Mouse (Mus musculus): ENCODE measurements around the gene Figla.

The Figla gene

DNA sequence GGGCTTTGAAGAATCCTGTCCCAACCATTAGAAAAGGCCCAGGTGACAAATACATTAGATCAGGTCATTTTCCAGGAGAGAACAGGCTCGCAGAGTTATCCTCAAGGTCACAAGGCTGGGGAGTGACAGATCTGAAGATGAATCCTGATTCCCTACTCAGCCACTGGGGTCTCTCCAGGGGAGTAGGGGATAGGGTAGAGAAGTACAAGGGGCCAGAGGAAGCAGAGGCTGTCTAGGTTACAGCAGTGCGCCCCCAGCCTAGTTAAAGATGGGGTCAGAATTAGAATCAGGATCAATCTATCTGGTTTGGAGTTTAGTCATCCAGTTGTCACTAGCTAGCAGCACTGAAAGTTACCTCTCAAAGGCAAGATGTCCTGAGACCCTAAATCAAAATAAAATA lies 12.2 kb downstream of the Figla start:
- no peak for DNase-seq (ENCODE audit: extremely low spot score, low read depth, low spot score)

DNA sequence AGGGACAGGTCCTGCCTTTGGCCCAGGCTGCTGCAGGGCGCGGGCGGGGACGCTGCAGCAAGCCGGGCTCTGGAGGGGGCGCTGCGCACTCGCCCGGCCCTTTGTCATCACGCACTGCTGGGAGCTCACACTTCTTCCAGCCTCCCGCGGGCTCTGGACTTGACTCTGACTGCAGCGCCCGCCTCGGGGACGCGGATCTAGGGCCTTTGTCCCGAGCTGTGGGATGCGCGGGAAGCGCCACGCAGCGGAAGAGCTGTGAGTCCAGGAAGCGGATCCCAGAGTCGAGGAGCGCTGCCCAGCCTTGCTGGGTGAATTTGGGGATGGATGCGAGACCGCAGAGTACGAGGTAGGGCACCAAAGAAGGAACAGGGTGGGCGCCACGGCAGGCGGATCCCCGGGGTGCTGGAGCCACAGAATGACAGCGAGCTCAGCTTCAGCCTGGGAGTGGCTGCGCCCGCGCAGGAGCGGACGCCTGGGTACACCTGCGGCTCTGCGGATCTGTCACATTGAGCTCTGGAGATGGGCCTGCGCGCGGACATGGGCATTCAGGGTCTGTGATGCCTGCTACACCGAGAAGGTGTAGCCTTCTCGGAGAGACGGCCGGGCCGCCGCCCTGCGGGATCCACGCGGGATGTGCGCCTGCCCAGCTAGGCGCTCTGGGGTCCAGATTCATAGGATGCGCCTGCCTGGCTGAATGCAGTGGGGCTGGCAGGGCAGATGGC lies 12.8 kb downstream of the Figla start, which contains the start of gene Add2:
Gene Add2, plus strand, starts transcription at position 81 of the 722 bp plus-strand sequence.
- DNase-seq (ENCODE audit: extremely low spot score, low read depth, low spot score), result no peak

DNA sequence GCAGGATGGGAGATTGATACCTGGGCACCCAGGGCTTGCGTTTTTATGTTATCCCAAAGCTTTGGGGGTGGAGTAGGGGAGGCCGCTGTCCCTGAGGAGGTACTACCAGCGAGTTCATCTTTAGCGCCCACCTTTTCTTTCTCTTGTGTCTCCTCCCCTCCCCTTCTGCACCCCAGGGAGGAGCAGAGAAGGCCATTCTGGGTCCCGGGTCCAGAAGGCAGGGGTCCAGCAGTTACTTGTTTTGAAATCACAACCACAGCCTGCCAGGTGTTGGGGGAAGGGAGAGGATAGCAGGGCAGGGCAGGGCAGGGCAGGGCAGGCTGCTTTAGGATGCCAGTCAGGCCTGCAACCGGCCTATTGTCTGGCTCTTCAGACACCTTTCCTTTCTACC lies 13.3 kb downstream of the Figla start:
- no peak for DNase-seq (ENCODE audit: extremely low spot score, low read depth, low spot score)

DNA sequence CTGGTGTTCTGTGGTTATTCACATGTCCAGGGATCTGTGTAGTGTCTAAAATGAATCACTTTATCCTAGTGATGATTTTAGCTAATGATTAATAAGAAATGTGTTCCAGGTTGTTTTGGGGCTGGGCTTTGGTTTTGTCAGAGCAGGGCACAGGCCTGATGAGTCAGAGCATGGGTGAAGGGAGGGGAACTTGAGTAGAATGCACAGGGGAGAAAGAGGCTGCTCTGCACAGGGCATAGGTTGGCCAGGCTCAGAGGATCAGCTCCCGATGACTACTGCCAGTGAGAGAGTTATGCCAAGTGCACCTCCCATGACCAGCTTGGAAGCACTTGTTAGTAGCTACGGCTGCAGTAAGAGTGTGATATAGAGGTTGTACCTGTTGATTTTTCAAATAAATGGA lies 15.6 kb downstream of the Figla start:
- DNase-seq (ENCODE audit: extremely low spot score, low read depth, low spot score), result no peak

DNA sequence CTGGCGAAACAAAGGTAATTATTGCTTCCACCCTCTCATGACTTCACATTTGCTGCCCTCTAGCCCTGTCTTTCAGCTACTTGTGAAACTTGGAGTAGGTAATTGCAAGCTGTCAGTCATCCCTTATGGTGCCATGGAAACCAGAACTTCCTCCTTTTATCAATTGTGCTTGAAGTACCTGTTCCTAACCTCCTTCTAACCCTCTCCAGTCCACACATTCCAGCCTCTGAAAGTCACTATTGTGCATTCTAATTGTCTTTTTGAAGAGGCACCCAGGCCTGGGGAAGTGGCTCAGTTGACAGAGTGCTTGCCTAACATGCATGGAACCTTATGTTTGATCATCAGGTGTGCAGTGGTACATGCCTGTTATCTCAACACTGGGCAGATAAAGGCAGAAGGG lies 17.7 kb downstream of the Figla start:
- no peak for DNase-seq (ENCODE audit: extremely low spot score, low read depth, low spot score)

DNA sequence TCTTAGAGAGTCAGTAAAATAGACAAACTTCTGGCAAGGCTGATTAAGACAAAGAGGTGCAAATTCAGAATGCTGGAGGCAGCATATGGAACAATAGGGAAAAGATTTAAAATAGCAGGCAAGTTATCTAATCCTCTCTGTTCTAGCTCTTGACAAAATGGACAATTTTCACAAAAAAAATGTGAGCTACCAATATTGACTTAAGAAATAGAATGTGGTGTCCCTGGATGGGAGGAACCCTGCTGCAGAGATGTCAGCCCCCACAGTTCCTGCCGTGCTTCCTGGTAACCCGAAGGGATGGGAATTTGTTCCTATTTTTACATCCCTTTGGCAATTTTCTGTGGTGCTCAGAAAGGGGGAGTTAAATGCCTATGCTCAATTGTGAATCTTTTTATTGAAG lies 22.9 kb downstream of the Figla start:
- no peak for DNase-seq (ENCODE audit: extremely low spot score, low read depth, low spot score)

DNA sequence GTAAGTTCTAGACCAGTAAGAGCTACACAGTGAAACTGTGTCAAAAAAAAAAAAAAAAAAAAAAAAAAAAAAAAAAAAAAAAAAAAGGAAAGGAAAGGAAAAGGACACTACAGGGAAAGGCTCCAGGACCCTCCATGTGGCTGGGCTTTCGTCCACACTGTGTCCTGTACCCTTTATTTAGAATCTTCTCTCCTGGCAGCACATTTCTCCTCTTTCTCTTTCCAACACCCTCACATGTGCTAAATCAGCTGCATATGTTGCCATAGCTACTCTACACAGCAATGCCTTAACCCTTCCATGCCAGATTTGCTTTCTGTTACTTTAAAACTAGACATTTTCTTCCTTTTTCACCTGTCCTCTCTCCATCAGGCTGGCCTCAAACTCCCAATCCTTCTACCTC lies 24.2 kb downstream of the Figla start:
- no peak for DNase-seq (ENCODE audit: extremely low spot score, low read depth, low spot score)

DNA sequence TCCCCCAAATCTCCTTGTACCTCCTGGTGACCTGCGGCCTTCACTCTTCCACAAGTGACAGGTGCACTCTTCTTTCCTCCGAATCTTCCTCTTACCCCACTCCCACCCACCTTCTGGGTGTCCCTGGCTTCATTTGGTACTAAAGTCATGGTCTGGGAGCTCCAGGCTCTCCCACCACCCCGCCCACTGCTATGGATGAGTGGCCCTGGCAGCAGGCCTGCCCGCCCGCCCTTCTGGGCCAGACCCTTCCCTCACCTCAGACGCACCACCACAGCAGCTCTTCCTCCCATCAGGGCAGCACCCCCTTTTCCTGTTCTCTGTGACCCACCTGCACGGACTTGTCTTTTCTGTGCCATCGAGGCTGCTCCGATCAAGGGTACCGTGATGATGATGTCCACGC lies 31.5 kb downstream of the Figla start:
- no peak for DNase-seq (ENCODE audit: extremely low spot score, low read depth, low spot score)

DNA sequence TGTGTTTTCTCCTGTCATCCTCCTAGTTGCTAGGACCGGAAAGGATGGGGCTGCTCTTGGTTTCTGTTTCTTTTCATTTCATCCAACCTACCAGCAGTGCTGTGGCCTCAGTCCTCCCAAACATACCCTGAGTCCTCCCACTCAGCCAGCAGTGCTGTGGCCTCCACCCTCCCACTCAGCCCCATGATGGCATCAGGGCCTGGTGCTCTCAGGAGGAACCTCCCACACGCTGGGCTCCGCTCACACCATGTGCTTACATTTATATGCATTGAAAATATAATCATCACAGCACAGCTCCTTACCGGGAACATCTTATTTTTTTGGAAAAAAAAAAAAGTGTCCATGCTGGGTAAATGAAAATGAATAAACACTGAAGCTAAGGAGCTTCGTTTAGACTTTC lies 32.5 kb downstream of the Figla start:
- DNase-seq (ENCODE audit: extremely low spot score, low read depth, low spot score), result no peak

DNA sequence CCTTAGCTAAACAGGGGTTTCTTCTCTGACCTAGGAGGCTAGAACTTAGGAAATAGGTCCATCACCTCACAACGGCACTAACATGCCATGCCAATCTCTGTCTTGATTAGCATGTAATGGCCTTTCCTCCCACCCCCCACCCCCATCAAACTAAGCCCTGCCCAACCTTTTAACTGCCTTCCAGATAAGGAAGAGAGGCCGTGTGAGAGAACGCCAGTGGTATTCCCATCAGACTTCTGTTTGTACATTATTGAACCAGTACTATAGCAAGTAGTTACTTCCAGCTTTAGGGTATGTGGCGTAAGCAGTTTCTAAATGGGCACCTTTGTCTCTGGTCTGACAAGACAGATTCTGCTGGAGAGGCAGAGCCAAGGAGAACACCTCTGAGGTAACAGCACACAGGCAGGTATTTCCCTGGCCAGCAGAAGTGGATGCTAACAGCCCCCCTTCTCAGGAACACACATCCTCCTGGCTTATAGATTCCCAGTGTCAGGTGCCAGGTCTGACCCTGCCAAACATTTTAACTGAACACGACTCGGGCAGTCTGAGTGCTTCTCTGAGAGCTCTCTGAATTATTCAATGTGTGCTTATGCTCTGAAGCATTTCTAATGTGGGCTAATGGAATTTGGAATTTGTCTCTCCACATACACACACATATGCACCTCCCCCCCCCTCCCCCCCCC lies 34.8 kb downstream of the Figla start:
- no peak for DNase-seq (ENCODE audit: extremely low spot score, low read depth, low spot score)

DNA sequence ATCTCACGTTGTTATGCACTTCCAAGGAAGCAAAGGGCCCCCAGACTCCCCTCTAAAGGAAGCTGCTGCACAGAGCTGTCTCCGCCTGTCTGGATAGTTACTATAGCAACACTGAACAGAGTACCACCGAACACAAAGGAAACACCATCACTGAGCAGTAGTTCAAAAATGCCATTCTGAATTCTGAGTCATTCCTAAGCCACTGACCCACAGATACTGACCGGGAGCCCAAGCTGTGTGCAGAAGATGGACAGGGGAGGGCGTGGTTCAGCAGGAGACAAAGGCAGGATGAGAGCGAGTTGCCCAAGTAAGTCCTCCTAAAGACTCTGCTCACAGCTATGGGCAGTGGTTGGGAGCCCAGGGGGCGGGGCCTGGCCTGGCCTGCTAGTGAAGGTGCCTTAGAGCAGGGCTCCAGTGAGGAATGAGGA lies 36.1 kb downstream of the Figla start:
- no peak for DNase-seq (ENCODE audit: extremely low spot score, low read depth, low spot score)

DNA sequence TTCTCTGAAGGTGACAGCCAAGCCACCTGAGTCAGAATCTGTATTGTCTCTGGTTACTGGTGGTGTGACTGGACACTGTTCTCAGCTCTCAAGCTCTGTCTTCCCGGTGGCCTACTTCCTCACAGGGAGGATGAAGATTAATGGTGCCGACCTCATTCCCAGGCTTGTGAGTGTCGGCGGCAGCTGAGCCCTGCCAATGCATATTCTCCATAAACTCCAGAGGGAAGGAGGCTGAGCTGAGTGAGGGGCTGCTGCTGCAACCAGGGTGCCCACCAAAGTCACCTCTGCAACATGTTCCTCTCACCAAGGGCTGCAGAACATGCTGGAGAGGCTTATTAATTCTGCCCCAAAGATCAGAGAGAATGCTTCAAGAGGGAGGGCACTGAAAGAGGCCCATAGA lies 36.6 kb downstream of the Figla start:
- DNase-seq (ENCODE audit: extremely low spot score, low read depth, low spot score), result no peak

DNA sequence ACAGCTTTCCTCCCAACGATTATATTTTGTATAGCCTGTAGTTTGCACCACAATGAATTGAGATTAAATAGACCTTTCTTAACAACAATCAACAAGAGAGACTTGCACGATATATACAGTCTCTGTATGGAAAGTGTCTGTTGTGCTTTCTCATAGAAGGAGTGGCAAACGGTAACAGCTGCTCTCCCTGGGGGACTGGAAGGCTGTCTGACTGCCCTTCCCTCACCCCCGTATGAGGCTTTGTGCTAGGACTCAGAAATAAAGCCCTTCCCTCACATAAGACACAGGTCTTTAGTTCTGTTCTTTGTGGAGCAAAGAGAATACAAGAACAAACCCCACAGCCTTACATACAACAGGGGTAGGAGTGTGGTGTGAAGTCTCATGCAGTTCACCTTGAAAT lies 37.1 kb downstream of the Figla start:
- no peak for DNase-seq (ENCODE audit: extremely low spot score, low read depth, low spot score)

DNA sequence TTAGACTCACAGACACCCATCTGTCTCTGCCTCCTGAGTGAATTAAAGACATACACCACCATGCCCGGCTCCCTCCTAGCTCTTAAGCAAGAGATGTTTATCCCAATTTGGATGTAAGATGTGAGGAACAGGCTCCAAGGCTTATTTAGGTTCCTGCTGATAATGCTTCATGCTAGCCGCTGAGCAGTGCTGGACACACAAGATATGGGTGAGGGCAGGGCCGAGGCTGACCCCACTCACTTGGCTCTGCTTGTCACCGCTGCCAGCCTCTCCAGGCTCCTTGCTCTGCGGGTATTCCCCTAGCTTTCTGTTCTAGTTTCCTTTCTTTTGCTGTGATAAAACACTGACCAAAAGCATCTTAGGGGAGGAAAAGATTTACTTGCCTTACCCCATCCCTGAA lies 37.6 kb downstream of the Figla start:
- DNase-seq (ENCODE audit: extremely low spot score, low read depth, low spot score), result no peak

DNA sequence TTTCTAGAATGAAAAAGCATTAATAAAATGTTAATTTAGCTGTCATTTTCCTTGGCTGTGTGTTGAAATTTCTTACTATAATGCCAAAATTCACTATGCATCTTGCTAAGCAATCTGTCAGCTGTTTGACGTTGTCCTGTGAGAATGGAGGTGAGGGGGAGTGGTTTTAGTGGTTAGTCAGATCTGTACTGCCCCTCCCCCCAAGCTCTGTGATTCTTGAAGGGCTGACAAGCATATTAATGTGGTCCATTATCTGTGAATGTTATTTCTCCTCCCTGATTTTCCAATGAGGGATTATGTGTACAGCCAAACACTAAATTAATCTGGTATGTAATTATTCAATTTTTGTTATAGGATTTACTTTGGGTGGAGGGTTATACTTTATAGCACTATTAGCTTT lies 42.5 kb downstream of the Figla start:
- no peak for DNase-seq (ENCODE audit: extremely low spot score, low read depth, low spot score)

DNA sequence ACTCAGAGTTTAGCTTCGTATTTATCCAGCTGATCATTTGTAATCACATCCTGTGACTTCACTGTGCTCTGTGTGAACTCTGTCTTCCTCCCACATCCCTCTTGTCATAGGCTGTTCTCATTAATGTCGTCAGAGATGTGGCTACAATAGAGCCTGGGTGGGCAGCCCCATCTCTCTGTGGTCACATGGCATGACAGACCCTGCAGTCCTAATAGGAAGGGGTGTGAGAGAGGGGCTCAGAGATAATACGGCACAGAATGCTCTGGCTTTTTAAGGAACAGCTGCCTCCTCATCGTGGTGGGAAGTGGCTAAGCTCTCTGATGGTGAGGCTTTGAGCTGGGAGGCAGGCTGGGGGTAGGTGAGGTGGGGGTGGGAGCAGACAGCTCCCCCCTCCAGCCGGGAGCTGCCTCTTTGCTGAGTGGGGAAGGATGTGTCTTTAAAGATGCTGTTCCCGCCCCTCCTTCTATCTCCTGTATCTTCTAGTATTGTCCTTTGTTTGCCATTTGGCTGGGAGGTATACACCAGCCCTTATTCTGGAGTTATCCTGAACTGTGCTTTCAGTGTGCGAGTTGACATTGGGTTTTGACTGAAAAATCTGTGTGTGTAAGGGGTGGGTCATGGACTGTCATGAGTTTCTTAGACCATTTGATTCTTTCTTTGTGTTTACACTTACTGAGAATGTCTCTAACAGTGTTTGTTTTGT lies 43.3 kb downstream of the Figla start:
- DNase-seq (ENCODE audit: extremely low spot score, low read depth, low spot score), result no peak

DNA sequence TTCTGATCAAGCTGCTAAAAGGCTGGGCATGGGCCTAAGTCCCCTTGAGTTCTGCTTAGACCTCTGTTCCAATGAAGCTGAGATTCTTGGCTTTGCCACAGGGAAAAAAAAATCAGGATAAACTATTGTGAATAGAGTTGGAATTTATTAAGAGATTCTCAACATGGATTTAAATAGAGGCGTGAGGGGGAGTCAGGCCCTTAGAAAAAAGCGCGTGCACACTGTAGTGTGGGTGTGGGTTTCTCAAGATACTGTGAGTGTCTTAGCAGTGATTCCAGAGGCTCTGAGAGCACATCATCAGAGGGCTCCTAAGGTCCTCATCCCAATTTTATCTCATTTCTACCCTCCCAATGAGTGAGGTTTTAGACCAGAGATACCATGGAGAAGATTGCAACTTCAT lies 44.2 kb downstream of the Figla start:
- no peak for DNase-seq (ENCODE audit: extremely low spot score, low read depth, low spot score)

DNA sequence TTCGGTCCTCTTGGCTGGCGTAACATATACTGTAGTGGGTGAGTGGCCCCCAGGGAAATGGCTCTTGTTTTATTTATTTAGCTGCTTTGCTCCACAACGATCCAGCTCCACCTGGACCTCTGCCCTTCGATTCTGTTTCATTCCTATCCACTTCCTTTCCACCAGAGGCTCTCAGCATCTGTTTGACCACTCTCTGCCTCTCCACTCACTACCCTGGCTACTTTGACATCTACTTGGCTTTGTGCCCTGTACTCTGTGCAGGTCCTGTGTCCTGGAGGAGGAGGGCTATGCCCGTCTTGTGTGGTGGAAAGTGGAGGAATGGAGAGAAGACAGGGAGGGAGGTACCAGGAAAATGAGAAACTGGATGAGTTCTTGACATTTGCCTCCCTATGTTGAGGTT lies 46.3 kb downstream of the Figla start:
- no peak for DNase-seq (ENCODE audit: extremely low spot score, low read depth, low spot score)

DNA sequence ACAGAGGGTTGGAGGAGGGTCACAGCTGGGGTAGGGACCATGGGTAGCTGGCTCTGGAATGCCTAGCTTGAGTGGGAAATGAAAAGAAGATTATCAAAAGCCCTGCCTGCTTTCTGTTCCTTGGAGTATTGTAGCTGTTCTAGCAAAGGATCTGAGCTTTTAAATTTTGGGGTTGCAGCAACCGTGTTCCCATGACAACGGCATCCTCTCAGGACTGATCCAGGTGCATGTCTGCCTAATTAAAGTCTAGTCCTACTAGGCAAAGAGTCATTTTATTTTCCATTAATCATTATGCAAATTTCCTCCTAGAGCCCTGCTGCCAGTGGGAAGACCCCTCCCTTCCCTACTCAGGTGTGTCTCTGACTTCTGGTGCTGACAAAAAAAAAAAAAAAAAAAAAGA lies 46.7 kb downstream of the Figla start:
- no peak for DNase-seq (ENCODE audit: extremely low spot score, low read depth, low spot score)

DNA sequence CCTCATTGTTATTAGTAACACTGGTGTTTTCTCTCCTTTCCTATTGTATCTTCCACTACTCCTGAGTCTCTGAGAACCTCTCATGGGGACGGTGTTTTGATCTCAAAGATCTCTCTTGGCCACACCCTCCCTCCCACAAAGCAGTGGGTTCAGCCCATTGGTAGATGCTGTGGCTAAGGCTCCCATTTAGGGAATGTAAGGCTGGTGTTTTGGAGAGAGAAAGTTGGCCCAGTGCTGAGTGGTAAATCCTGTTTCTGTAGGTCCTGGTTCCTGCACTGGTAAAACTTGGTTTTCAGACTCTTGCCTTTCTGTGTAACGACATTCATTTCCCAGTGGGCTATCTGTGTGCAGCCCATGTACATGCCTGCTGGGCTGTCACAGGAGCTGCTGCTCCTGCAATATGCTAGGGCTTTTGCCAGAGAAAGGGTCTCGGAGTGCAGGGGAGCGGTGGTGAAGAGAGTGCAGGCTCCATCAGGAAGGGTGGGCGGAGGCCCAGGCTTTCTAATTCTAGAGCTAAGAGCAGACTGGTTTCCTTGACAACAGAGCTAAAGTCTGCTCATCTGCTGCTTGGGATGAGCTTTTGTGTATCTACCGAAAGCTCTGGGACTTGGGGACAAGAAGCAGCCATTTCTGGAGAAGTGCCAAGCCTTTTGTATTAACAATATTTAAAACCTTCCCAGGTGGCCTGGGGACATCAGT lies 48.5 kb downstream of the Figla start:
- DNase-seq (ENCODE audit: extremely low spot score, low read depth, low spot score), result no peak

DNA sequence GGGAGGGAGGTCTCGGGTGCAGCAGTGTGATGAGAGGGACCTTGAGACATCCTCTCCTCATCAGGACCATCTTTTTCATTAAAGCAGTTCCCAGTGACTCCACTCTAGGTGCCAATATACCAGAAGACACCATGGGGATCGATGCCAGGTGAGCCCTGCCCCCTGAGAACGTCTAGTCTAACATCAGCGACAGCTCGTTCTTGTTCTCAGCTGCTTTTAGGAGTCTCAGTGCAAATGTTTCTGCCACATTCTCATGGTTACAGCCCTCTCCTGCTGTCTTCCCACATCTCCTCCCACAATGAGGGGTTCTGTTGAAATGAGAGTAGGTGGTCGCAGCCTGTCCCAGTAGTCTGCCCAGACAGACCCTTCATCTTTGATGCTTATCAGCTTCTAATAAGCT lies 50.8 kb downstream of the Figla start:
- no peak for DNase-seq (ENCODE audit: extremely low spot score, low read depth, low spot score)

DNA sequence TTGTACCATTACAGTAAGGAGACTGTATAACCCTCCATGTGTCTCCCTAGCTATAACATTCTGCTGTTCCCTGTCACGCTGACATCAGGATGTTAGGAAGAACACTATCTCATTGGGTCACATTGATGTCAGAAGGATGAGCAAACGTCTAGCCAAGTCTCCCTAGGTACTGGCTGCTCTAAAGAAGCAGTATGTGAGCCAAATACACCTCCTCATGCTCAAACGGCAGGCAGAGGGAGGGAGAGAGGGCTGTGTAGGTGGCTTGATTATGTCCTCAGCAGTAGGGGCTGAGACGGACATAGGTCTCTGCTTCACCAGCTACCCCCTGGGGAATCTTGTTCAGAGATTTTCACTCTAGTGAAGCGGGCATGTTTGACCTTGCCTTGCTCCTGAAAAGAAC lies 51.2 kb downstream of the Figla start:
- DNase-seq (ENCODE audit: extremely low spot score, low read depth, low spot score), result no peak
